Mouse (Mus musculus) kidney, postnatal 10 days (tissue): ENCODE results near the gene Itpkb.

ENCODE experiments used
- DNase-seq: peaks from one replicate; pipeline ENCODE4 v3.0.0; 2021; ENCODE audit warnings: mixed read lengths

Gene Itpkb

DNA sequence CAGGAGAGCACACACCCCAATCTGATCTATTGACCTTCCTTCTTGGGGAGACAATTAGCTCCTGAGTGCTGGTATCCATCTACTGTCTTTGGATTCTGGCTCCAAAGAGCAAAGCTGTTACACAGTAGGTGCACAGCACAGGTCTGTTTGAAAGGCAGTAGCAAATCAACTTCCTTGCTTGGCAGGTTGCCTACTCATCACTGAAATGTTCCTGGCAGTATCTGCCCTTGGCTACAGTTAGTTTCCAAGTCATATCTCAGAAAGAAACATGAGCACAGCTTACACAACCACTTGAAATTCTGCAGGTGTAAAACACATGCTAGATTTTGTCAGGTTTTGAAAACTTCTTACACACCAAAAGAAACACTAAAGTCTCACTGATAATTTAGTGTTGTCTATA is 143.3 kb downstream of the Itpkb start:
- no peak for DNase-seq
